Mouse (Mus musculus) CH12.LX (cell line): ENCODE measurements around the gene Sar1b. TPM values are rescaled to one million over a fixed set of nuclear protein-coding genes. Genes with fewer than 3 reads are reported as not detected.
"Not testable (repeated sequence)": the region's sequence is repeated elsewhere in the genome, so short reads cannot be mapped to it uniquely, and the experiment has no call there.

Experiments used
- DNase-seq: peaks from one replicate; pipeline ENCODE4 v3.0.0-alpha.2; 2013; ENCODE audit errors: extremely low read depth
- H3K27ac ChIP-seq: 2 replicates; pipeline ENCODE4 v1.5.1; 2012; ENCODE audit warnings: low read depth, mild to moderate bottlenecking, control low read depth, moderate library complexity; ENCODE audit not compliant: insufficient read depth
- H3K27me3 ChIP-seq: replicated peaks from 2 replicates; pipeline ENCODE3; 2012; ENCODE audit warnings: inconsistent platforms
- H3K36me3 ChIP-seq, 2 experiments: replicated peaks in 1 of 2; 2 replicates each; pipeline versions ENCODE3 to v1.6.1; 2012; ENCODE audit warnings: inconsistent platforms in 1 of 2, low read length in 1 of 2, mild to moderate bottlenecking in 1 of 2, mixed read lengths in 1 of 2, moderate library complexity in 1 of 2; ENCODE audit not compliant: control insufficient read depth in 1 of 2, insufficient read depth in 1 of 2
- H3K4me1 ChIP-seq, 2 experiments: 2 replicates each; pipeline ENCODE4 v1.6.1; 2012; ENCODE audit warnings: inconsistent platforms in 1 of 2, moderate library complexity in 1 of 2; ENCODE audit not compliant: insufficient read depth in 2 of 2, control insufficient read depth in 1 of 2
- H3K4me2 ChIP-seq: 2 replicates; pipeline ENCODE4 v1.6.1; 2012; ENCODE audit warnings: low read depth, mild to moderate bottlenecking, control low read depth; ENCODE audit not compliant: poor library complexity, insufficient read depth, severe bottlenecking
- H3K4me3 ChIP-seq, 3 experiments: fragments of 150-350 bp in 1 of 3; sonication (generic) in 1 of 3; replicated peaks in 1 of 3; 2 replicates each; pipeline versions ENCODE3 to v1.5.1; 2011 to 2012; ENCODE audit warnings: low read depth in 2 of 3, low read length in 2 of 3, mild to moderate bottlenecking in 2 of 3, moderate library complexity in 2 of 3, control low read depth in 1 of 3, improper control_type of control experiment in 1 of 3, inconsistent platforms in 1 of 3, mixed read lengths in 1 of 3; ENCODE audit not compliant: poor library complexity in 1 of 3
- H3K79me2 ChIP-seq: replicated peaks from 2 replicates; pipeline ENCODE4 v1.6.1; 2012; ENCODE audit warnings: mild to moderate bottlenecking, moderate library complexity; ENCODE audit not compliant: control insufficient read depth, poor library complexity, insufficient read depth, severe bottlenecking; ENCODE audit errors: extremely low read depth
- H3K9ac ChIP-seq: 2 replicates; pipeline ENCODE4 v1.6.1; 2012; ENCODE audit warnings: low read depth, mild to moderate bottlenecking, control low read depth, moderate library complexity; ENCODE audit not compliant: insufficient read depth
- H3K9me3 ChIP-seq: replicated peaks from 2 replicates; pipeline ENCODE3; 2012; ENCODE audit warnings: low read length, inconsistent platforms, mixed read lengths
- BHLHE40 ChIP-seq: IDR thresholded peaks from 2 replicates; pipeline ENCODE4 v1.6.1; 2011; ENCODE audit warnings: mild to moderate bottlenecking, low read depth, low read length, improper control_type of control experiment
- CHD1 ChIP-seq: IDR thresholded peaks from 2 replicates; pipeline ENCODE4 v1.6.1; 2012; ENCODE audit warnings: low read depth, low read length, improper control_type of control experiment, inconsistent platforms
- CHD2 ChIP-seq: IDR thresholded peaks from 2 replicates; pipeline ENCODE4 v1.6.1; 2011; ENCODE audit warnings: low read length, improper control_type of control experiment
- CTCF ChIP-seq, 2 experiments: IDR thresholded peaks in 1 of 2; conservative IDR thresholded peaks in 1 of 2; 2 replicates each; pipeline ENCODE4 v1.5.1; 2011 to 2012; ENCODE audit warnings: low read depth in 2 of 2, low read length in 2 of 2, improper control_type of control experiment in 1 of 2, inconsistent platforms in 1 of 2, mild to moderate bottlenecking in 1 of 2, moderate library complexity in 1 of 2
- EP300 ChIP-seq: IDR thresholded peaks from 2 replicates; pipeline ENCODE4 v1.6.1; 2011; ENCODE audit warnings: low read length, improper control_type of control experiment
- GABPA ChIP-seq: IDR thresholded peaks from 2 replicates; pipeline ENCODE4 v1.6.1; 2012; ENCODE audit warnings: low read depth, low read length, improper control_type of control experiment, inconsistent platforms; ENCODE audit not compliant: insufficient replicate concordance
- HCFC1 ChIP-seq: IDR thresholded peaks from 2 replicates; pipeline ENCODE4 v1.6.1; 2012; ENCODE audit warnings: low read depth, mild to moderate bottlenecking, inconsistent platforms, low read length, improper control_type of control experiment
- IRF4 ChIP-seq: IDR thresholded peaks from 2 replicates; pipeline ENCODE4 v1.6.1; 2014; ENCODE audit warnings: low read depth, mild to moderate bottlenecking, inconsistent platforms, low read length, improper control_type of control experiment
- MAFK ChIP-seq: IDR thresholded peaks from 2 replicates; pipeline ENCODE4 v1.6.1; 2011; ENCODE audit warnings: low read length, improper control_type of control experiment; ENCODE audit not compliant: insufficient replicate concordance
- MAZ ChIP-seq: IDR thresholded peaks from 2 replicates; pipeline ENCODE4 v1.6.1; 2012; ENCODE audit warnings: low read depth, mild to moderate bottlenecking, inconsistent platforms, low read length, improper control_type of control experiment, moderate library complexity
- MYC ChIP-seq: IDR thresholded peaks from 2 replicates; pipeline ENCODE4 v1.6.1; 2011; ENCODE audit warnings: low read depth, mild to moderate bottlenecking, improper control_type of control experiment, low read length
- NELFE ChIP-seq: IDR thresholded peaks from 2 replicates; pipeline ENCODE4 v1.6.1; 2011; ENCODE audit warnings: low read depth, low read length, improper control_type of control experiment
- PAX5 ChIP-seq: IDR thresholded peaks from 2 replicates; pipeline ENCODE4 v1.6.1; 2012; ENCODE audit warnings: low read length, inconsistent platforms, mixed read lengths
- POLR2AphosphoS2 ChIP-seq: IDR thresholded peaks from 2 replicates; pipeline ENCODE4 v1.6.1; 2011; ENCODE audit warnings: low read depth, low read length, improper control_type of control experiment
- RAD21 ChIP-seq: IDR thresholded peaks from 2 replicates; pipeline ENCODE4 v1.6.1; 2011; ENCODE audit warnings: low read depth, mild to moderate bottlenecking, low read length, improper control_type of control experiment, moderate library complexity
- RCOR1 ChIP-seq: conservative IDR thresholded peaks from 2 replicates; pipeline ENCODE4 v1.6.1; 2012; ENCODE audit warnings: low read depth, mild to moderate bottlenecking, inconsistent platforms, low read length, improper control_type of control experiment
- SMC3 ChIP-seq: IDR thresholded peaks from 2 replicates; pipeline ENCODE4 v1.6.1; 2011; ENCODE audit warnings: low read depth, low read length, improper control_type of control experiment
- TBP ChIP-seq: conservative IDR thresholded peaks from 2 replicates; pipeline ENCODE4 v1.6.1; 2011; ENCODE audit warnings: low read depth, low read length, improper control_type of control experiment
- TCF12 ChIP-seq: IDR thresholded peaks from 2 replicates; pipeline ENCODE4 v1.6.1; 2014; ENCODE audit warnings: low read depth, mild to moderate bottlenecking, inconsistent platforms, low read length, improper control_type of control experiment
- USF1 ChIP-seq: IDR thresholded peaks from 2 replicates; pipeline ENCODE4 v1.6.1; 2014; ENCODE audit warnings: low read depth, mild to moderate bottlenecking, inconsistent platforms, low read length, improper control_type of control experiment
- ZC3H11A ChIP-seq: IDR thresholded peaks from 2 replicates; pipeline ENCODE4 v1.6.1; 2012; ENCODE audit warnings: low read depth, mild to moderate bottlenecking, inconsistent platforms, low read length, improper control_type of control experiment
- ZMIZ1 ChIP-seq: IDR thresholded peaks from 2 replicates; pipeline ENCODE4 v1.6.1; 2012; ENCODE audit warnings: low read depth, mild to moderate bottlenecking, inconsistent platforms, low read length, improper control_type of control experiment
- dilution Hi-C: fragments of 300-500 bp; cut with MboI; formaldehyde crosslinking; loops from 2 replicates; pipeline ENCODE4 v1.14.3; 2020; ENCODE audit warnings: low sequenced_read_pairs; ENCODE audit not compliant: extremely low pct_unique_long_range_greater_than_20kb, extremely low pct_ligation_motif_present
- in situ Hi-C: fragments of 300-500 bp; cut with MboI; formaldehyde crosslinking; loops from 3 replicates; pipeline ENCODE4 v1.14.3; 2019; ENCODE audit warnings: low sequenced_read_pairs, low pct_ligation_motif_present, low pct_unique_long_range_greater_than_20kb, mixed read lengths
- polyA plus RNA-seq: library from polyadenylated mRNA; unstranded; fragments of >175 nt; gene quantifications from 2 replicates; pipeline ENCODE4 v1.2.1, GENCODE M21; 2012; ENCODE audit warnings: low read depth; ENCODE audit not compliant: insufficient read length
- total RNA-seq, 2 experiments: library from RNA; depleted of rRNA; stranded (reverse); fragments of 300-350 nt in 1 of 2; fragments of >200 nt in 1 of 2; gene quantifications; 2 replicates each; pipeline ENCODE4 v1.2.3; 2012 to 2014

Sar1b gene
- total and polyA plus RNA-seq, 3 experiments, result 79.3 to 258 (median 171) TPM

GRCm38 (mm10) chr11:51789735-51790134 lies 26.2 kb downstream of the Sar1b start:
- H3K79me2 ChIP-seq, result not testable (repeated sequence)
- TF ChIP-seq CTCF (conservative IDR thresholded peaks at IDR 0.05 in 1 of 2, IDR thresholded peaks at IDR 0.05 in 1 of 2; ENCODE audit: low read depth in 2 of 2, low read length in 2 of 2), result peak in 1 of 2 experiments; percentile 65; a peak in 2 of 4 replicates
- 0 out of 2 replicates have a peak, but pooled peaks have one; percentile 41 for TF ChIP-seq MYC
- peak; percentile 30; the same call in 1 of the 2 replicates for TF ChIP-seq SMC3
- peak; percentile 9 for TF ChIP-seq RAD21
- TF ChIP-seq, all 38 proteins: peak for 4; not testable (repeated sequence) for 34
- H3K9ac ChIP-seq, H3K4me1 ChIP-seq, H3K4me3 ChIP-seq, H3K27me3 ChIP-seq, DNase-seq, H3K9me3 ChIP-seq, H3K27ac ChIP-seq, dilution Hi-C loops, H3K4me2 ChIP-seq, in situ Hi-C loops: not testable (repeated sequence)
- peaks cover 59 to 71% of the 10 kb centered on the region in 2 experiments for H3K36me3 ChIP-seq

- no peak overlapping the region for H3K27ac ChIP-seq
- H3K79me2 ChIP-seq, result no peaks in the 10 kb centered on the region
- dilution Hi-C loops (no loop called here), in situ Hi-C loops (no loop called here)
- TF ChIP-seq EP300, result no peak
- no peak for TF ChIP-seq MAFK
- TF ChIP-seq CHD2, result no peak
- TF ChIP-seq RAD21, result no peak
- no peak for TF ChIP-seq CHD1
- no peak for TF ChIP-seq BHLHE40
- TF ChIP-seq RCOR1, result no peak
- no peak for TF ChIP-seq PAX5
- H3K9ac ChIP-seq, result no peak overlapping the region
- peaks cover under 1% of the 10 kb centered on the region for H3K9me3 ChIP-seq
- DNase-seq, result no peak
- peaks cover 56 to 68% of the 10 kb centered on the region in 2 experiments for H3K36me3 ChIP-seq
- H3K4me3 ChIP-seq, result no peak overlapping the region
- H3K27me3 ChIP-seq, result no peaks in the 10 kb centered on the region
- no peak overlapping the region for H3K4me2 ChIP-seq
- peaks cover 0 to 7% of the 10 kb centered on the region in 2 experiments; a peak in 1 of 4 replicates for H3K4me1 ChIP-seq
Observed at GRCm38 (mm10) chr11:51790662-51791061, 27.2 kb downstream of the Sar1b start.

GRCm38 (mm10) chr11:51796272-51796671 lies 32.8 kb downstream of the Sar1b start:
- H3K4me2 ChIP-seq, result no peak overlapping the region
- H3K27me3 ChIP-seq, result no peaks in the 10 kb centered on the region
- H3K4me1 ChIP-seq, result peaks cover 6 to 16% of the 10 kb centered on the region in 2 experiments
- dilution Hi-C loops, result no loop called here
- H3K79me2 ChIP-seq, result no peaks in the 10 kb centered on the region
- H3K9me3 ChIP-seq, result no peaks in the 10 kb centered on the region
- no peak for DNase-seq
- no peak for TF ChIP-seq TCF12
- no peak for TF ChIP-seq NELFE
- TF ChIP-seq POLR2AphosphoS2, result no peak
- TF ChIP-seq PAX5, result no peak
- no peak for TF ChIP-seq CHD1
- TF ChIP-seq GABPA, result no peak
- no peak for TF ChIP-seq ZC3H11A
- TF ChIP-seq IRF4, result no peak
- TF ChIP-seq CHD2, result no peak
- TF ChIP-seq HCFC1, result no peak
- TF ChIP-seq SMC3, result no peak
- TF ChIP-seq MAZ, result no peak
- TF ChIP-seq ZMIZ1, result no peak
- no peak for TF ChIP-seq USF1
- no peak for TF ChIP-seq TBP
- in situ Hi-C loops, result no loop called here
- H3K27ac ChIP-seq, result no peak overlapping the region
- H3K4me3 ChIP-seq, result no peak overlapping the region
- no peak overlapping the region for H3K9ac ChIP-seq
- peaks cover 13 to 19% of the 10 kb centered on the region in 2 experiments for H3K36me3 ChIP-seq
